Mouse (Mus musculus) hindbrain, postnatal 0 days (tissue): ENCODE data around the gene Creld2. TPM values are rescaled to one million over a fixed set of nuclear protein-coding genes. Genes with fewer than 3 reads are reported as not detected.

Experiments used
- ATAC-seq: fragments of 200-750 bp; cut with Nextera tagmentation; 2 replicates; pipeline ENCODE4 v1.8.0; 2017; ENCODE audit warnings: mild to moderate bottlenecking, moderate TSS enrichment, moderate library complexity
- DNase-seq: peaks from one replicate; pipeline ENCODE4 v3.0.0-alpha.2; 2015; ENCODE audit warnings: low spot score
- H3K27ac ChIP-seq: fragments of 300-500 bp; sonication (generic); 2 replicates; pipeline ENCODE4 v1.5.1; 2014; ENCODE audit warnings: mild to moderate bottlenecking
- H3K27me3 ChIP-seq: fragments of 300-500 bp; sonication (generic); 2 replicates; pipeline ENCODE4 v1.6.1; 2014; ENCODE audit warnings: low read length, mixed read lengths; ENCODE audit not compliant: insufficient read depth
- H3K36me3 ChIP-seq: fragments of 300-500 bp; sonication (generic); 2 replicates; pipeline ENCODE4 v1.6.1; 2014; ENCODE audit warnings: low read length, mixed read lengths; ENCODE audit not compliant: insufficient read depth
- H3K4me1 ChIP-seq: fragments of 300-500 bp; sonication (generic); 2 replicates; pipeline ENCODE4 v1.6.1; 2014; ENCODE audit warnings: antibody characterized with exemption, low read length, mixed read lengths; ENCODE audit not compliant: insufficient read depth
- H3K4me2 ChIP-seq: fragments of 300-500 bp; sonication (generic); 2 replicates; pipeline ENCODE4 v1.6.1; 2014; ENCODE audit warnings: low read depth, mild to moderate bottlenecking, low read length, moderate library complexity, mixed read lengths
- H3K4me3 ChIP-seq: fragments of 300-500 bp; sonication (generic); 2 replicates; pipeline ENCODE4 v1.5.1; 2014; ENCODE audit warnings: low read length
- H3K9ac ChIP-seq: fragments of 300-500 bp; sonication (generic); replicated peaks from 2 replicates; pipeline ENCODE4 v1.6.1; 2014; ENCODE audit warnings: mild to moderate bottlenecking, low read length, moderate library complexity, mixed read lengths
- H3K9me3 ChIP-seq: fragments of 300-500 bp; sonication (generic); 2 replicates; pipeline ENCODE4 v1.6.1; 2016; ENCODE audit warnings: low read length, mixed read lengths
- CTCF ChIP-seq: IDR thresholded peaks from 2 replicates; pipeline ENCODE4 v1.5.1; 2016; ENCODE audit warnings: antibody characterized with exemption, control low read depth, low read depth
- WGBS: fragments of 180-500 bp; shearing (Covaris S2); extraction: QIAGEN DNeasy Blood & Tissue Kit; methylation state at CpG from one replicate; pipeline ENCODE4 v1.1.7; 2014; 5-methylcytosine and 5-hydroxymethylcytosine counted together
- polyA plus RNA-seq: library from polyadenylated mRNA; unstranded; fragments of >200 nt; fragmentation: Nextera tagmentation; extraction: Ambion mirVana; gene quantifications from 2 replicates; pipeline ENCODE4 v1.2.1, GENCODE M21; 2015
- total RNA-seq: library from RNA; depleted of rRNA; stranded (reverse); fragments of >200 nt; gene quantifications from 2 replicates; pipeline ENCODE4 v1.2.3, GENCODE M21; 2014

The Creld2 gene
- total and polyA plus RNA-seq, 2 experiments from 2014 or later: 18.9 to 40.1 TPM

DNA sequence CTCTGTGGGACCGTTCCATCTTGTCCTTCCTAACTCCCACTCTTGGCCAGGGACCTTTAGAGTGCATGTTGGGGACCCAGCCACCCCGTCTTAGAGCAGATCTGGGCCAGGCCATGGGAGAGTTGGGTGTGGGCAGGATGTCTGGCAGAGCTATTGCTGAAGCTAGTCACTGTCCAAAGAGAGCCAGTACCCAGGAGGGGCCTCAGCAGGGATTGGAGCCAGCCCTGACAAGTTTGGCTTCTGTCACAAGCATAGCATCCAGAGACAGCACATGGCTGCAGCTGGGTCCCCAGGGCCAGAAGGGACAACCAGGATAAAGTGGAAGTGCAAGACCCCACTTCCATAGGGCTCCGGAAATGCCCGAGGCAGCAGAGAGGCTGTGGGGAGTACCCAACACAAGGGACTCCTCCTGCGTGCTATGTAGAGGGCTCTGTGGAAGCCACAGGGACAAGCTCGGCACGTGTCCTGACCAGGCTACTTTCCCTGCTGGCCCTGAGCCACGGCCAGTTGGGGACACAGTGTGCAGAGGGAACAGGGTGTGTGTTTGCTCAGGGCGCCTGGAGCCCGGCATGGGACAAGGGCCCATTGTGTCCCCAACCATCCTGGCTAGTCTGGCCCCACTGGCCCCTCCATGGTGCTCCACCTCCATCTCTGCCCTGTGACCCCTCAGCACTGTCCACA lies 30.8 kb downstream of the Creld2 start:
- peak overlapping the region; percentile 51; the same call in 1 of the 2 replicates for H3K27ac ChIP-seq
- peak; percentile 87 for ATAC-seq
- 33% methylated on average over 10 of the region's 10 CpGs for WGBS

DNA sequence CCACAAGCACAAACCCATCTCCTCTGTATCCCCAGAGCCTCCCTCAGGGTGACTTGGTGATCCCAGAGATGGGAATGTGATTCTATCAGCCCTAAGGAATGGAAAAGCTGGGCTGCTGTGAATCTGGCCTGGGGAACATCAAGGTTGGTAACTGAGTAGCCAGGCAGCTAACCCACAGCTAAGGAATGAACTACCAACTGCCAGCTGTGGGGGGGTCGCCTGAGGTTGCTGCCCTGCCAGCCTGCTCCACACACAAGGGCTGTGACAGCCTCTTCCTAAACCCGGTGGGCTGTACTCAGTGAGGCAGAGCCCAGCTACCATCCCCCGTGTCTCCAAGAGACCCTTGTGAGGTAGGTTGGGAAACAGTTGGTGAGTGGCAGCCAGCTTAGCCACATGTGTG lies 31.6 kb downstream of the Creld2 start:
- Histone ChIP-seq H3K9me3 (no peaks in the 10 kb centered on the region), H3K36me3 (no peaks in the 10 kb centered on the region), H3K4me1 (peaks cover 10% of the 10 kb centered on the region; the same call in 1 of the 2 replicates), H3K4me2 (no peak overlapping the region), H3K9ac (no peak overlapping the region), H3K27me3 (no peaks in the 10 kb centered on the region), H3K4me3 (no peak overlapping the region), H3K27ac (0 out of 2 replicates have a peak overlapping the region, but pooled peaks have one; percentile 17)
- DNase-seq (no peak), ATAC-seq (peak; percentile 22; the same call in 1 of the 2 replicates)
- TF ChIP-seq CTCF: no peak
- 57% methylated on average over 3 of the region's 3 CpGs for WGBS

More for the DNA sequence above, 30.8 kb downstream of the Creld2 start:
- peaks cover 10% of the 10 kb centered on the region; the same call in 1 of the 2 replicates for H3K4me1 ChIP-seq
- no peaks in the 10 kb centered on the region for H3K27me3 ChIP-seq
- H3K36me3 ChIP-seq: no peaks in the 10 kb centered on the region
- peak; percentile 72 for DNase-seq
- no peak overlapping the region for H3K9ac ChIP-seq
- no peaks in the 10 kb centered on the region for H3K9me3 ChIP-seq
- no peak for TF ChIP-seq CTCF
- no peak overlapping the region for H3K4me3 ChIP-seq
- H3K4me2 ChIP-seq: 0 out of 2 replicates have a peak overlapping the region, but pooled peaks have one; percentile 5

DNA sequence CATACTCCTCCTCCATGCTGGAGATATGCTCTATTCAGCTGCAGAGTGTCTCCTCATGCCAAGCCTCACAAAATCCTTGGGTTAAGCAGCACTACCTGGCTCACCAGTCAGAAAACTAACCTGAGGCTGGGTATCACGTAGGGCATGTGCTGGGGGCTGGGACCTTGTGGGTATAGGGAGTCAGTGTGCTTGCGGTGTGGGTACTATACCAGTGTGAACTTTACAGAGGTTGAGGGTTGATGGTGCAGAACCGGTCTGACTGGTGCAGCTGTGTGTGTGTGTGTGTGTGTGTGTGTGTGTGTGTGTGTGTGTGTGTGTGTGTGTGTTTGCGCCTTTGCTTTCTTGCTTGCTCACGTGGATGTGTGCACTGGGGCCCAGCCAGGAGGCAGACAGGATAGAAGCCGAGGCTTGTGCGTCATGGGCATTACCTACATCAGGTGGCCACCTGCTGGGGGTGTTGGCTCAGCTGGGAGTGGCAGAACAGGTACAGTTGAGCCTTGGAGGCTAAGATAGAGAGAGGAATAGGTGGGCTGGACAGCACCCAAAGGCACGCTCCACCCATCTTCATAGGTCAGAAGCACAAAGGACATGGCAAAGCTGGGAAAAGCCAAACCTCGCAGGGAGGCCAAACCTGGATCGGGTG lies 32.2 kb downstream of the Creld2 start:
- Histone ChIP-seq H3K9me3 (no peaks in the 10 kb centered on the region), H3K36me3 (no peaks in the 10 kb centered on the region), H3K4me2 (no peak overlapping the region), H3K4me3 (no peak overlapping the region), H3K27ac (no peak overlapping the region), H3K9ac (no peak overlapping the region), H3K4me1 (peaks cover 10% of the 10 kb centered on the region; the same call in 1 of the 2 replicates), H3K27me3 (no peaks in the 10 kb centered on the region)
- no peak for DNase-seq
- no peak for ATAC-seq
- no peak for TF ChIP-seq CTCF
- WGBS: 81% methylated on average over 10 of the region's 10 CpGs

DNA sequence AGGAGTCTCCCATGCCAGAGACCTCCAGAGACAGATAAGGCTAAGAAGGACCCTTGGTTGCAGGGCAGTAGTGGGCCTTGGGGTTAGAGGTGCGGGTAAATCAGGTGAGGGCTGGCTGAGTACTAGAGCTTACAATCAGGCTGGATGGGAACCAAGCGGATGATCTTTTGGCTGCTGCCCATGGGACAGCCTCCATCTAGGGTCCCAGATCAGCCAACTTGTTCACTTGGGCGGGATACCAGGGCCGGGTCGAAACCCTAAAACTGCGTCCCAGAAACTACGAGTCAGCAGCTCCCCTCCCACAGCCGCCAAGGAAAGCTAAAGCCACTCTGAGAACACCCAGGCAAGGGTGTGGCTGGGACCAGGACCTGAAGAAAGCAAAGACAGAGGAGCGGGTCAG lies 33.7 kb downstream of the Creld2 start:
- TF ChIP-seq CTCF: no peak
- Histone ChIP-seq H3K9ac (no peak overlapping the region), H3K4me2 (no peak overlapping the region), H3K27me3 (no peaks in the 10 kb centered on the region), H3K36me3 (no peaks in the 10 kb centered on the region), H3K27ac (no peak overlapping the region), H3K9me3 (no peaks in the 10 kb centered on the region), H3K4me1 (peaks cover 13% of the 10 kb centered on the region; the same call in 1 of the 2 replicates), H3K4me3 (no peak overlapping the region)
- 92% methylated on average over 9 of the region's 9 CpGs for WGBS
- DNase-seq (no peak), ATAC-seq (no peak)

DNA sequence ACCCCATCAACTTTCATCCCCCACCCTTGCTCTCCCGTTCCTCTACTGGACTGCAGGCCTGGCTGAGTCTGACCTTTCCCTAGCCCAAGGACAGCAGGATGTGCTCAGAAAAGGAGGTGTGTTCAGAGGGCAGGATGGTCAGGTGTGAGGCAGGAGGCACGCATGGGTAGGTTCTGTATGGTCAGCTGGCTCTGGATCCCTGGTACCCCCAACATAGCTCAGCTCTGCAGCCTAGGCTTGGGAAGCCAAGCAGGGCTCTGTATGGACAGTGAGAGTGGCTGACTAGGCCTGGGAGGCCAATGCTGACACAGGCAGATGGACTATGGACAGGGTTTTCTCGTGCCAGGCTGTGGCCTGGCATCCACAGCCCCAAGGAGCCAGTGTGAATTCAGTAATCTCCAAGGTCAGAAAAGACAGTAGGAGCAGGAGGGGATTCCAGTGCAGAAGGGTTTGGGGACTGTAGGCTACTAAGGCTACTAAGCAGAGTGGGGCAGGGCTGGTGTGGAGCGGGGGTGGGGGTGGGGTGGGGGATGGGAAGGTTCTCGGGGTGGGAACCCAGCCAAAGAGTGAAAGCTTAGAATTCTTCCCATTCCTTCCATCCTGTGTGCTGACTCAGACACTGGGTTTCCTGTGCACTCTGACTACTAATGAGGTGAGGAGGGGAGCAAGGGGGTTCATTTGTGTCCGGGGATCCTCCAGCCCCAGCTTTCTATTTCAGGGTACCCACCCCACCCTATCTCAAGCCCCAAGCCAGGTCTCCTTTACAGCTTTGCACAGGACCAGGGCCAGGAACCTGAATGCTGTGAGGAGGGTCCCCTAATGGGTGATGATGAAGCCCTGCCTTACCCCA lies 34.9 kb downstream of the Creld2 start:
- no peak for ATAC-seq

More for the DNA sequence above, 34.9 kb downstream of the Creld2 start:
- Histone ChIP-seq H3K9me3 (no peaks in the 10 kb centered on the region), H3K27ac (peak overlapping the region; percentile 34; the same call in 1 of the 2 replicates), H3K4me1 (peaks cover 15% of the 10 kb centered on the region; the same call in 1 of the 2 replicates), H3K36me3 (no peaks in the 10 kb centered on the region), H3K27me3 (no peaks in the 10 kb centered on the region), H3K9ac (no peak overlapping the region), H3K4me3 (no peak overlapping the region), H3K4me2 (no peak overlapping the region)
- DNase-seq: no peak
- 42% methylated on average over 6 of the region's 6 CpGs for WGBS
- TF ChIP-seq CTCF: no peak
